Mouse (Mus musculus) yolk sac, embryonic 10.5 days (tissue): Measurements from ENCODE around the gene Olfr824.
"Not testable (repeated sequence)": the region's sequence is repeated elsewhere in the genome, so short reads cannot be mapped to it uniquely, and the experiment has no call there.

Experiments
- DNase-seq: peaks from one replicate; pipeline ENCODE4 v3.0.0-alpha.2; 2017; ENCODE audit warnings: low spot score

Olfr824 gene

GRCm38 (mm10) chr10:130129900-130130299 lies at the start of gene Olfr824:
TSS of gene Olfr824 (minus strand) at chr10:130130000.
- not testable (repeated sequence) for DNase-seq

GRCm38 (mm10) chr10:130166666-130167065 lies 36.9 kb upstream of the Olfr824 start, which contains the start of gene Olfr825:
TSS of gene Olfr825 (minus strand) at chr10:130166766.
- DNase-seq = no peak

GRCm38 (mm10) chr10:130165196-130165595 lies 35.4 kb upstream of the Olfr824 start:
- no peak for DNase-seq

- DNase-seq = no peak
Measured at GRCm38 (mm10) chr10:130144121-130144520, 14.3 kb upstream of the Olfr824 start.

GRCm38 (mm10) chr10:130142481-130142880 lies 12.7 kb upstream of the Olfr824 start:
- not testable (repeated sequence) for DNase-seq

GRCm38 (mm10) chr10:130134811-130135210 lies 5.0 kb upstream of the Olfr824 start:
- DNase-seq = no peak

GRCm38 (mm10) chr10:130116045-130116444 lies 13.8 kb downstream of the Olfr824 start:
- DNase-seq = not testable (repeated sequence)

GRCm38 (mm10) chr10:130115283-130115682 lies 14.5 kb downstream of the Olfr824 start, which contains the start of gene Olfr823:
TSS of gene Olfr823 (minus strand) at chr10:130115383.
- DNase-seq = not testable (repeated sequence)

- no peak for DNase-seq
Measured at GRCm38 (mm10) chr10:130096104-130096503, 33.7 kb downstream of the Olfr824 start.

GRCm38 (mm10) chr10:130092838-130093440 lies 36.9 kb downstream of the Olfr824 start:
- peak; percentile 15 for DNase-seq
